Mouse (Mus musculus): ENCODE measurements around the gene Ube2m.

The Ube2m gene

GRCm38 (mm10) chr7:13034148-13034977, 3.7 kb downstream of the Ube2m start, which contains the start of gene Chmp2a:
Gene Chmp2a, minus strand, starts transcription at chr7:13034807.
- in situ Hi-C loops (cut with MboI, MseI), result no loop called here

GRCm38 (mm10) chr7:13033451-13034147, 4.5 kb downstream of the Ube2m start:
- in situ Hi-C loops (cut with MboI, MseI), result no loop called here

- in situ Hi-C loops (cut with MboI, MseI), result no loop called here
Observed at GRCm38 (mm10) chr7:13032541-13032940, 5.5 kb downstream of the Ube2m start.

- in situ Hi-C loops (cut with MboI, MseI), result no loop called here
Observed at GRCm38 (mm10) chr7:13031983-13032382, 6.1 kb downstream of the Ube2m start.

GRCm38 (mm10) chr7:13031069-13031468, 7.0 kb downstream of the Ube2m start:
- in situ Hi-C loops (cut with MboI, MseI), result no loop called here

GRCm38 (mm10) chr7:13028986-13029385, 9.1 kb downstream of the Ube2m start:
- in situ Hi-C loops (cut with MboI, MseI), result no loop called here

GRCm38 (mm10) chr7:13025511-13026112, 12.5 kb downstream of the Ube2m start:
- in situ Hi-C loops (cut with MboI, MseI), result no loop called here

- in situ Hi-C loops (cut with MboI, MseI), result loop anchor here (25.0 kb wide), 1 partner anchor 538 kb away; the partner anchor contains the start of gene Zfp606
Observed at GRCm38 (mm10) chr7:13024805-13025204, 13.3 kb downstream of the Ube2m start.

- in situ Hi-C loops (cut with MboI, MseI), result loop anchor here (25.0 kb wide), 1 partner anchor 537 kb away; the partner anchor contains the start of gene Zfp606
Observed at GRCm38 (mm10) chr7:13023928-13024731, 13.9 kb downstream of the Ube2m start.

GRCm38 (mm10) chr7:13022773-13023535, 15.1 kb downstream of the Ube2m start:
- in situ Hi-C loops (cut with MboI, MseI), result loop anchor here (25.0 kb wide), 1 partner anchor 536 kb away; the partner anchor contains the start of gene Zfp606

- in situ Hi-C loops (cut with MboI, MseI), result loop anchor here (25.0 kb wide), 1 partner anchor 528 kb away; the partner anchor contains the start of gene Zfp606
Observed at GRCm38 (mm10) chr7:13015217-13015616, 22.9 kb downstream of the Ube2m start.

- in situ Hi-C loops (cut with MboI, MseI), result loop anchor here (25.0 kb wide), 1 partner anchor 527 kb away; the partner anchor contains the start of gene Zfp606
Observed at GRCm38 (mm10) chr7:13014275-13014839, 23.7 kb downstream of the Ube2m start.

GRCm38 (mm10) chr7:13013671-13014070, 24.4 kb downstream of the Ube2m start:
- in situ Hi-C loops (cut with MboI, MseI), result loop anchor here (25.0 kb wide), 1 partner anchor 526 kb away; the partner anchor contains the start of gene Zfp606

GRCm38 (mm10) chr7:13010005-13010908, 27.8 kb downstream of the Ube2m start, which contains the start of gene Zbtb45:
Gene Zbtb45, minus strand, starts transcription at chr7:13010034.
- in situ Hi-C loops (cut with MboI, MseI), result loop anchor here (25.0 kb wide), 1 partner anchor 523 kb away; the partner anchor contains the start of gene Zfp606

GRCm38 (mm10) chr7:13009143-13010004, 28.7 kb downstream of the Ube2m start:
- in situ Hi-C loops (cut with MboI, MseI), result loop anchor here (5.0 to 25.0 kb wide), 2 partner anchors 33 to 522 kb away; partner anchors contain the start of gene Zfp606

- in situ Hi-C loops (cut with MboI, MseI), result loop anchor here (5.0 to 25.0 kb wide), 2 partner anchors 35 to 520 kb away; partner anchors contain the start of gene Zfp606
Observed at GRCm38 (mm10) chr7:13007341-13008092, 30.6 kb downstream of the Ube2m start.

GRCm38 (mm10) chr7:13006531-13006930, 31.5 kb downstream of the Ube2m start:
- in situ Hi-C loops (cut with MboI, MseI), result loop anchor here (5.0 to 25.0 kb wide), 2 partner anchors 36 to 519 kb away; partner anchors contain the start of gene Zfp606

All from T-helper 2 cell (primary cell).